Comparison of ENCODE assay signal across 8 mouse cellular contexts in genomic region chr12:102302831-102303351, GRCm38 (mm10). TPM values are rescaled to one million over a fixed set of nuclear protein-coding genes. Genes with fewer than 3 reads are reported as not detected.
A peak's percentile ranks its signal among the peaks of the same experiment; 100 is the strongest.
DNase-seq lines count a peak whose midpoint lies in the region; ATAC-seq lines count a peak whose summit lies in the region.

No protein-coding gene starts in this region.

- no peaks in the 10 kb centered on the region for H3K27me3 ChIP-seq in limb, embryonic 13.5 days

- H3K36me3 ChIP-seq in limb, embryonic 13.5 days, result no peaks in the 10 kb centered on the region

- WGBS in limb, embryonic 13.5 days, result 59% methylated on average over 4 of the region's 4 CpGs

- peak; percentile 52 to 62 for DNase-seq in cerebellum, postnatal 14 days
- no peak for DNase-seq in cerebellum, postnatal 36 days
- peak; percentile 66 for DNase-seq in urinary bladder, postnatal 14 days (ENCODE audit: low spot score)
- DNase-seq in urinary bladder, adult 18-20 months (ENCODE audit: low spot score in 2 of 2), result no peak
- peak; percentile 75 for DNase-seq in testis, postnatal 14 days (ENCODE audit: low spot score)
- no peak for DNase-seq in thymus, postnatal 0 days (ENCODE audit: low spot score)
- no peak for DNase-seq in embryo, embryonic 9.5 days (ENCODE audit: extremely low spot score)

- H3K9ac ChIP-seq in limb, embryonic 13.5 days, result no peak overlapping the region

- H3K4me1 ChIP-seq in limb, embryonic 13.5 days, result peaks cover 33% of the 10 kb centered on the region

- ATAC-seq in limb, embryonic 13.5 days (ENCODE audit: low FRiP score, low read depth), result peak; percentile 20; the same call in 1 of the 2 replicates

- no peak overlapping the region for H3K4me2 ChIP-seq in limb, embryonic 13.5 days (replicated peaks)

- no peaks in the 10 kb centered on the region for H3K9me3 ChIP-seq in limb, embryonic 13.5 days

- no peak overlapping the region for H3K4me3 ChIP-seq in limb, embryonic 13.5 days

- no peak overlapping the region for H3K27ac ChIP-seq in limb, embryonic 13.5 days

RNA-seq across cellular contexts. Expression of gene Rin3, which starts 20.0 kb away (rescaled TPM):
- polyA plus RNA-seq in limb, embryonic 13.5 days (2015; fragmentation: Nextera tagmentation; extraction: Ambion mirVana), result 6.9 and 7.1 TPM in 2 replicates
- polyA plus RNA-seq in thymus, postnatal 0 days (2015; fragmentation: Nextera tagmentation; extraction: Ambion mirVana), result 7.0 and 7.9 TPM in 2 replicates

Comparison
In these comparisons a context has a peak if more than half of its experiments do, and no peak if none do; other contexts are left out.
1. DNase-seq: peak in cerebellum, postnatal 14 days (2 of 2), urinary bladder, postnatal 14 days (single experiment) and testis, postnatal 14 days (single experiment); none in cerebellum, postnatal 36 days (0 of 2), urinary bladder, adult 18-20 months (0 of 2), thymus, postnatal 0 days (single experiment) and embryo, embryonic 9.5 days (single experiment).